Mouse (Mus musculus): ENCODE data around the gene Akap9. TPM values are rescaled to one million over a fixed set of nuclear protein-coding genes. Genes with fewer than 3 reads are reported as not detected.
A peak's percentile ranks its signal among the peaks of the same experiment; 100 is the strongest.
"Not testable (repeated sequence)": the region's sequence is repeated elsewhere in the genome, so short reads cannot be mapped to it uniquely, and the experiment has no call there.

The Akap9 gene
- polyA plus RNA-seq (2014; fragmentation: Nextera tagmentation; extraction: Ambion mirVana), result 149 and 172 TPM in 2 replicates

DNA sequence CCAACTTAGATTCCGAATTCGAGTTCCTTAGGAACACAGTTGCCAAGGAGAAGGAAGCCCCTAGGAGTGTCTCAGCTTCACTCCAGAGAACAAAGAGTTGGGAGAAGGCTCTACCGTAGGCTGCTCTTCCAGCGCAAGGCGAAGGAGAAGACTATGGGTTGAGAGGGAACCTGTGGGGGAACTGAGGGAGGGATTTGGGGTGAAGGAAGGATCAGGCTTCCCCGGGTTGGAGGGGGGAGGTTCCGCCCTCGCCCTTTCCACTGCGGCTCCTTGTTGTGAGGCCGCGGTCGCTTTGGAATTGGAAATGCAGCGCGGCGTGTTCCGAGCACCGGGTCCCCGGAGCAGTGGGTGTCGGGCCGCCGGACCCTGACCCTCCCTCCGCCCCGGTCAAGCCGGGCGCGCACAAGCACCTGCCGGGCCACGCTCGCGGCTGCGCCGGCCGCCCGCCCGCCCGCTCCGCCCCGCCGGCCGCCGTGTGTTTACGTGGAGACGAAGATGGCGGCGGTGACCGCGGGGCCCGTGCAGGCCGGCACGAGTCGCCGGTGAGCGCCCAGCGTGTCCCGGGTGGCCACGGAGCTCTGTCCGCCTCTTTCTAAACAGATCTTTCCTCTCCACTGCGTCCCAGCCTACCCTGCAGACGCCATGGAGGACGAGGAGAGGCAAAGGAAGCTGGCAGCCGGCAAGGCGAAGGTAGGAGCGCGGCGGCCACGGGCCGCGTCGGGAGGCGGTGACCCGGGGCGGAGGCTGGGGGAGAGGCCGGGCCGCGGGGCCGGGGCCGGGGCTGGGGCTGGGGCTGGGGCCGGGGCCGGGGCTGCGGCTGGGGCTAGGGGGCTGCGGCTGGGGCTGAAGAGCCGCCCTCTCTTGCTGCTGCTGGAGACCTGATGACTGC is at the start of gene Akap9:
Gene Akap9, plus strand, starts transcription at position 254 of the 889 bp plus-strand sequence.
- under 1% methylated on average over 70 of the region's 82 CpGs for WGBS
- Histone ChIP-seq H3K9ac (ENCODE audit: low read length) (peak within 1 kb of the TSS; percentile 99), H3K4me1 (ENCODE audit: control insufficient read depth, insufficient read depth, low read length) (peaks cover 12% of the 10 kb centered on the region; the same call in 1 of the 2 replicates), H3K27me3 (ENCODE audit: control insufficient read depth, insufficient read depth, low read length) (no peaks in the 10 kb centered on the region), H3K4me2 (peak within 1 kb of the TSS; percentile 69), H3K4me3 (ENCODE audit: low read depth, low read length) (peak within 1 kb of the TSS; percentile 89), H3K36me3 (ENCODE audit: control insufficient read depth, insufficient read depth, low read length) (no peaks in the 10 kb centered on the region), H3K27ac (ENCODE audit: low read depth, low read length) (peak within 1 kb of the TSS; percentile 92), H3K9me3 (ENCODE audit: control insufficient read depth, low read length) (no peaks in the 10 kb centered on the region)
- peak; percentile 90 for ATAC-seq (ENCODE audit: low FRiP score)
- DNase-seq (ENCODE audit: low spot score, missing footprints), result peak; percentile 97

GRCm38 (mm10) chr5:3886862-3887261 is 41.0 kb upstream of the Akap9 start:
- not testable (repeated sequence) for DNase-seq (ENCODE audit: low spot score, missing footprints); H3K27ac ChIP-seq (ENCODE audit: low read depth, low read length); H3K36me3 ChIP-seq (ENCODE audit: control insufficient read depth, insufficient read depth, low read length); H3K4me1 ChIP-seq (ENCODE audit: control insufficient read depth, insufficient read depth, low read length); H3K27me3 ChIP-seq (ENCODE audit: control insufficient read depth, insufficient read depth, low read length); H3K9ac ChIP-seq (ENCODE audit: low read length); H3K4me3 ChIP-seq (ENCODE audit: low read depth, low read length); H3K4me2 ChIP-seq; H3K9me3 ChIP-seq (ENCODE audit: control insufficient read depth, low read length); ATAC-seq (ENCODE audit: low FRiP score)
- WGBS, result 90% methylated on average over 7 of the region's 7 CpGs

DNA sequence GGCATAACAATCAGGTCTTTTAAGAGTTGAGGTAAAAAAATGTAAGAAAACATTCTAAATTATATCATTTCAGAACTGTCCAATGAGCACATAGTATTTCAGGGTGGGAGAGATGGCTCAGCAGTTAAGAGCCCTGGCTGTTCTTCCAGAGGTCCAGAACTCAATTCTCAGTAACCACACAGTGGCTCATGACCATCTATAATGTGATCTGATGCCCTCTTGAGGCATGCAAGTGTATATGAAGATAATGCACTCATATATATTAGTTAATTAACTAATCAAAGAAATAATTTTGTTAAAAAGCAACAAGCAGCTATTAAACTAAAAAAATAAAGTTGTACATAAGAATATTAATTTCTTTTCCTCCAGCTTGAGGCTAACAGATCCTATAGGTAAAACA is 38.7 kb upstream of the Akap9 start:
- Histone ChIP-seq H3K27ac (ENCODE audit: low read depth, low read length) (no peak overlapping the region), H3K4me1 (ENCODE audit: control insufficient read depth, insufficient read depth, low read length) (peaks cover 5% of the 10 kb centered on the region), H3K4me3 (ENCODE audit: low read depth, low read length) (no peak overlapping the region), H3K9ac (ENCODE audit: low read length) (no peak overlapping the region), H3K36me3 (ENCODE audit: control insufficient read depth, insufficient read depth, low read length) (no peaks in the 10 kb centered on the region), H3K9me3 (ENCODE audit: control insufficient read depth, low read length) (no peaks in the 10 kb centered on the region), H3K27me3 (ENCODE audit: control insufficient read depth, insufficient read depth, low read length) (no peaks in the 10 kb centered on the region), H3K4me2 (no peak overlapping the region)
- ATAC-seq (ENCODE audit: low FRiP score) (no peak), DNase-seq (ENCODE audit: low spot score, missing footprints) (no peak)

- Histone ChIP-seq H3K4me3 (ENCODE audit: low read depth, low read length) (peak within 1 kb of the TSS; percentile 39), H3K9ac (ENCODE audit: low read length) (peak within 1 kb of the TSS; percentile 46; the same call in 1 of the 2 replicates), H3K4me2 (peak within 1 kb of the TSS; percentile 56)
- ATAC-seq (ENCODE audit: low FRiP score), result peak; percentile 99
- H3K4me1 ChIP-seq (ENCODE audit: control insufficient read depth, insufficient read depth, low read length); H3K27me3 ChIP-seq (ENCODE audit: control insufficient read depth, insufficient read depth, low read length); H3K9me3 ChIP-seq (ENCODE audit: control insufficient read depth, low read length); H3K36me3 ChIP-seq (ENCODE audit: control insufficient read depth, insufficient read depth, low read length); H3K27ac ChIP-seq (ENCODE audit: low read depth, low read length): not testable (repeated sequence)
- peak; percentile 87 for DNase-seq (ENCODE audit: low spot score, missing footprints)
- whole genome bisulfite sequencing, result 0% methylated on average over 7 of the region's 47 CpGs
Observed at GRCm38 (mm10) chr5:3893459-3894293, 34.2 kb upstream of the Akap9 start, which contains the start of gene Mterf1a. Gene Mterf1a (minus strand): TSS chr5:3893933.

DNA sequence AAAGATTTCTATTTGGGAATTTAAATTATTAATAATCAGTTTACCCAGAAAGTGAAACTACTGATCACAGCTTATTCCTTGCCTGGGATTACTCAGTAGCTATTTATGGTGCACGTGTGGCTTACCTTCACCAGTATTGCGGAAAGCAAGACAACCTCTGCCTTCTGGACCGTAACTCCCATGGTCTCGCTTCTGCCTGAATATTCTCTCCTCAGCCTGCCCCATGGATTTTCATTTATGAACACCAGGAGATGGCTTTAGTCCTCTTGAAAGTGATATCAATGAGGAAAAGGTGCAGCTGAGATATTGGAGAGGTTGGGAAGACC is 33.6 kb upstream of the Akap9 start:
- not testable (repeated sequence) for H3K36me3 ChIP-seq (ENCODE audit: control insufficient read depth, insufficient read depth, low read length); H3K9me3 ChIP-seq (ENCODE audit: control insufficient read depth, low read length); H3K4me2 ChIP-seq; H3K4me1 ChIP-seq (ENCODE audit: control insufficient read depth, insufficient read depth, low read length); H3K27ac ChIP-seq (ENCODE audit: low read depth, low read length); H3K4me3 ChIP-seq (ENCODE audit: low read depth, low read length); H3K9ac ChIP-seq (ENCODE audit: low read length); H3K27me3 ChIP-seq (ENCODE audit: control insufficient read depth, insufficient read depth, low read length)
- WGBS, result 95% methylated on average over 4 of the region's 4 CpGs
- ATAC-seq (ENCODE audit: low FRiP score) (peak; percentile 38; the same call in 1 of the 2 replicates), DNase-seq (ENCODE audit: low spot score, missing footprints) (peak; percentile 84)

- no peaks in the 10 kb centered on the region for H3K9me3 ChIP-seq (ENCODE audit: control insufficient read depth, low read length)
- no peak overlapping the region for H3K4me2 ChIP-seq
- no peak overlapping the region for H3K27ac ChIP-seq (ENCODE audit: low read depth, low read length)
- 75% methylated on average over 2 of the region's 2 CpGs for WGBS
- no peak overlapping the region for H3K9ac ChIP-seq (ENCODE audit: low read length)
- H3K27me3 ChIP-seq (ENCODE audit: control insufficient read depth, insufficient read depth, low read length), result no peaks in the 10 kb centered on the region
- H3K4me1 ChIP-seq (ENCODE audit: control insufficient read depth, insufficient read depth, low read length), result no peaks in the 10 kb centered on the region
- DNase-seq (ENCODE audit: low spot score, missing footprints) (no peak), ATAC-seq (ENCODE audit: low FRiP score) (no peak)
- no peaks in the 10 kb centered on the region for H3K36me3 ChIP-seq (ENCODE audit: control insufficient read depth, insufficient read depth, low read length)
- no peak overlapping the region for H3K4me3 ChIP-seq (ENCODE audit: low read depth, low read length)
Observed at GRCm38 (mm10) chr5:3905471-3905870, 22.4 kb upstream of the Akap9 start.

- H3K27ac ChIP-seq (ENCODE audit: low read depth, low read length), result no peak overlapping the region
- no peak overlapping the region for H3K4me2 ChIP-seq
- H3K4me3 ChIP-seq (ENCODE audit: low read depth, low read length), result no peak overlapping the region
- 89% methylated on average over 2 of the region's 2 CpGs for WGBS
- DNase-seq (ENCODE audit: low spot score, missing footprints), result peak; percentile 75
- H3K27me3 ChIP-seq (ENCODE audit: control insufficient read depth, insufficient read depth, low read length), result no peaks in the 10 kb centered on the region
- H3K36me3 ChIP-seq (ENCODE audit: control insufficient read depth, insufficient read depth, low read length), result no peaks in the 10 kb centered on the region
- H3K4me1 ChIP-seq (ENCODE audit: control insufficient read depth, insufficient read depth, low read length), result no peaks in the 10 kb centered on the region
- no peak overlapping the region for H3K9ac ChIP-seq (ENCODE audit: low read length)
- no peak for ATAC-seq (ENCODE audit: low FRiP score)
- H3K9me3 ChIP-seq (ENCODE audit: control insufficient read depth, low read length), result no peaks in the 10 kb centered on the region
Observed at GRCm38 (mm10) chr5:3922350-3922749, 5.5 kb upstream of the Akap9 start.

- Histone ChIP-seq H3K27ac (ENCODE audit: low read depth, low read length) (no peak overlapping the region), H3K36me3 (ENCODE audit: control insufficient read depth, insufficient read depth, low read length) (no peaks in the 10 kb centered on the region), H3K9ac (ENCODE audit: low read length) (no peak overlapping the region), H3K9me3 (ENCODE audit: control insufficient read depth, low read length) (no peaks in the 10 kb centered on the region), H3K4me3 (ENCODE audit: low read depth, low read length) (no peak overlapping the region), H3K4me2 (no peak overlapping the region), H3K27me3 (ENCODE audit: control insufficient read depth, insufficient read depth, low read length) (no peaks in the 10 kb centered on the region), H3K4me1 (ENCODE audit: control insufficient read depth, insufficient read depth, low read length) (peaks cover 12% of the 10 kb centered on the region; the same call in 1 of the 2 replicates)
- 30% methylated on average over 4 of the region's 4 CpGs for WGBS
- DNase-seq (ENCODE audit: low spot score, missing footprints), result peak; percentile 82
- no peak for ATAC-seq (ENCODE audit: low FRiP score)
Observed at GRCm38 (mm10) chr5:3926666-3927065, 1.2 kb upstream of the Akap9 start.

DNA sequence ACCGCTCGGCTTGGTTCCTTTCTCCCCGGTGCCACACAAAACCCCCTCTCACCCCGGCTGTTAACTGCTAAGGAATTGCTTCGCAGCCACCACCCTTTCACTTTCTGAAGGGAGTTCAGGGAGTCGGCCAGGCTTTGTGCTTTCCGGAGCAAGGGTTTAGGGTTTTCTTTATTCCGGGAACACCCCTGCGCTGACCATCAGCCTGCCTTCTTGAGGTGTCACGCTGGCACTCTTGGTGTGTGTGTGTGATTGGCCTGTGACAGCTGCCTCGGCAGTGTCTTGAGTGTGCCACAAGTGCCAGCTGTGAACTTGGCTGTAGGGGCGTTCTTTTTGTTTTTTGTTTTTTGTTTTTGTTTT is 814 bp downstream of the Akap9 start:
- peak overlapping the region; percentile 99 for H3K9ac ChIP-seq (ENCODE audit: low read length)
- peak overlapping the region; percentile 89 for H3K4me3 ChIP-seq (ENCODE audit: low read depth, low read length)
- 0% methylated on average over 11 of the region's 12 CpGs for WGBS
- no peaks in the 10 kb centered on the region for H3K27me3 ChIP-seq (ENCODE audit: control insufficient read depth, insufficient read depth, low read length)
- H3K4me1 ChIP-seq (ENCODE audit: control insufficient read depth, insufficient read depth, low read length), result peaks cover 12% of the 10 kb centered on the region; the same call in 1 of the 2 replicates
- no peaks in the 10 kb centered on the region for H3K9me3 ChIP-seq (ENCODE audit: control insufficient read depth, low read length)
- no peaks in the 10 kb centered on the region for H3K36me3 ChIP-seq (ENCODE audit: control insufficient read depth, insufficient read depth, low read length)
- peak overlapping the region; percentile 69 for H3K4me2 ChIP-seq
- peak; percentile 94 for DNase-seq (ENCODE audit: low spot score, missing footprints)
- peak overlapping the region; percentile 92 for H3K27ac ChIP-seq (ENCODE audit: low read depth, low read length)
- peak; percentile 68 for ATAC-seq (ENCODE audit: low FRiP score)
